Mouse (Mus musculus): Measurements from ENCODE around the gene Aes. TPM values are rescaled to one million over a fixed set of nuclear protein-coding genes. Genes with fewer than 3 reads are reported as not detected.

Gene Aes
- total RNA-seq, 2 experiments from 2014 or later: 238 to 345 TPM

DNA sequence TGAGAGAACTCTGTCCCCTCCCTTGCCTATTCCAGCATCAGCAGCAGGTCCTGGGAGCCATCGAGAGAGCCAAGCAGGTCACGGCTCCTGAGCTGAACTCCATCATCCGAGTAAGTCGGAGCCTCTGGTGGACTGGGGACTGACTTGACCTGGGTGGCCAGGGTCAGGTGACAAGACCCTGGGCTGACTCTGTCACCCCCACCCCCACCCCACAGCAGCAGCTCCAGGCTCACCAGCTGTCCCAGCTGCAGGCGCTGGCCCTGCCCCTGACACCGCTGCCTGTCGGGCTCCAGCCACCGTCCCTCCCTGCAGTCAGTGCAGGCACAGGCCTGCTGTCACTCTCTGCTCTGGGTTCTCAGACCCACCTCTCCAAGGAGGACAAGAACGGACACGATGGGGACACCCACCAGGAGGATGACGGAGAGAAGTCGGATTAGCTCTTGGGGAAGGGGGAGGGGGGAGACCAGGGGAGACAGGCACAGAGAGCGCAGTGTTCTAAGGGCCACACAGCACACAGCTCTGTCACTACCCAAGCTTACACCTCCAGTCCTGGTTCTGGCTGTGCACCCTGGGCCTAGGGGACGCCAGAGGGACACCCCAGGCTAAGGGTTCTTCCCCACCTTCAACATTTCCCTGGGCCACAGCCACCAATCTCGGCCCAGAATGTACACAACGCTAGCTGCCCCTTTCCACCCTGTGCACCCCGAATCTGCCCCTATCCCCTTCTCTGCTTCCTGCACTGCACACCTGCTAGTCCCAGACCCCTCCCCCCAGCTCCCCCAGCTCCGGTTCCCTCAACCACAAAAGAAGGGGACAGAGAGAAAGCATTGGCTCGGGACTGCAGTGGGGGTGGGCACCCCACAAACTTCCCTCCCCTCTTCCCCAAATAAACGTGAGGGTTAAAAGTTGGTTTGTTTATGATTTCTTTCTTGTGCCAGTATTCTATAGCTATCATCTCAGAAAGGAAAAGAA is 6.3 kb downstream of the Aes start:
- ATAC-seq (ENCODE audit: poor library complexity, severe bottlenecking): no peak

DNA sequence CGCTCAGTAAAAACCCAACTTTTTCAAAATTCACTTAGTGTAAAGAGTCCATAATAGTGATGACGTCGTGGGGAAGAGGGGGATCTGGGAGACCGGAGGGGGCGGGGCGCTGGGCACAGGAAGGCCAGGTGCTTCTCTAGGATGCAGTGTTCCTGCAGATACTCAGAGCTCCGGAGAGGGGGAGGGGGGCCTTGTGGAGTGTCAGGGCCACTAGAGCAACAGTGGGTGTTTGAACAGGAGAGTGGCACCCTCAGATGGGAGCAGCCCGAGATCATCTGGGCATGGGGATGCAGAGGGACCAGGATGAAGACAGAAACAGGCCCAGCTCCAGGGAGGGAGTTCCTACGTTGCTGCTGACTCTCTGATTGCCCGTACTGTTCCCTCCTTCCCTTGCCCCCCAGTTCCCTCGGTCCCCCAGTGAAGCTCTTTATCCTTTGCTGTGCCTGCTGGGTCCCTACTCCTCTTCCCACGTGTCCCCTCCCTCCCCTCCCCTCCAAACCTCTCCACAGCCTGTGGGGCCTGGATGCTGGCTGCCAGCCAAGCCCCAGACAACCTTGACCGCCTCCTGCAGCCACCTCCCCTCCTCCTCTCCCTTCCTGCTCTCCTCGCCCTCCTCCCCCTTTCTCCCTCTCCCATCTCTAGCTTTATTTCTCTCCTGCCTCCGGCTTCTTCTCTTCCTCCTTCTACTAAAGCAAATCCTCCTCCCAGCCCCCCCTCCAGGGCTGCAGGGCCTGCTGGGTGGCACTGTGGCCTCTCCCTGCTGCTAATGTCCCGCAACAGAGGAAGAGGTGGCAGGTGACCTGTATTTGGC is 9.3 kb downstream of the Aes start:
- no peak for ATAC-seq (ENCODE audit: poor library complexity, severe bottlenecking)

DNA sequence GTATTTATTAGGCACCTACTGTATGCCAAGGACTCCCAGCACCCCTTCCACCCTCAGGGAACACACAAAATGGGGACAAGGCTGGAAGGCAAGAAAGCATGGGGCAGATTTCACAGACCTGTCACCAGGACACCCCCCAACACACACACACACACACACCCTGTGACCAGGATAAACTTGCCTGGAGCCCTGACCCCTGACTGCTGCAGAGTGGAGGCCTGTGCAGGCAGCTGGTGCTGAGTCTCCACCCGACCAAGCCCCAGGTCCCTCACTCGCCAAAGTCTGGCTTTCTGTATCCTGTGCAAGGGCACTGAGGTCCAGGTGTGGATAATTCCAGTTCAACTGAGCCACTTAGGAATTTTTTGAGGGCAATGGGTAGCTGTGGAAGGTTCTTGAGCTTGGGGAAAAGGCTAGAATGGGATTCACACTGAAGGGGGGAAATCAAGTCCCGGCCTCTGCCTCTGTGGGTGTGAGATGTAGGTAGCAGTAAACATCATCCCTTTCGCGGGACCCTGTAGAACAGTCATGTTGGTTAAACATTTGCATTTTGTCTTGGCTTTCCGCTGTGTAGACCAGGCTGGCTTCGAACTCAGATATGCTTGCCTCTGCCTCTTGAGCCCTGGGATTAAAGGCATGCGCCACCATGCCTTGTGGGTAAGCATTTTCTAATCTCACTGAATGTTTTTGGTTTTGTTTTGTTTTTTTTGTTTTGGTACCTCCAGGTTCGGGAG is 10.4 kb downstream of the Aes start:
- ATAC-seq (ENCODE audit: poor library complexity, severe bottlenecking): no peak

DNA sequence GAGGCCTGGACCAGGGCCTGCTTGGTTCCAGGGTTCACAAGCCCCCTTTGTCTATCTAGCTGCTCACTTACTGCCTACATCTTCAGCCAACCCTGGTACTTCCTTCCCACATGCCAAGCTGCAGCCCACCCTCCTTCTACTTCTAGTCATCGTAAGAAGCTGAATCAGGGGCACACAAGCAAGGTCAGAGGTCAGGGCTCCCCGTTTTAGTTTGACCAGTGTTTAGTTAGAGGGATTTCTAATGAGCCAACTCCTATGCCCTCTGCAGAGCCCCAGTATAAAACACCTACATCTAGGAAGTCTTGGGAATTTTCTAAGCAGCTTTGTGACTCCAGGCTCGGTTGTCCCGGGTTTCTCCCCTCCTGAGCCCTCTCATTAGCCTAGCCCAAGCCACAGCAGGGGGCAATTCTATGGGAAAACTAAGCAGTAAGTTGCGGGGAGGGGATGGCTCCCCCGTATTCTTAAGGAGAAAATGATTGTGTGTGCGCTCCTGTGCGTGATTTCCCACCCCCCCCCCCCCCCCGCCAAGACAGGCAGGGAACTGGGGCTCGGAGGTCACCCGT is 11.0 kb downstream of the Aes start:
- no peak for ATAC-seq (ENCODE audit: poor library complexity, severe bottlenecking)

DNA sequence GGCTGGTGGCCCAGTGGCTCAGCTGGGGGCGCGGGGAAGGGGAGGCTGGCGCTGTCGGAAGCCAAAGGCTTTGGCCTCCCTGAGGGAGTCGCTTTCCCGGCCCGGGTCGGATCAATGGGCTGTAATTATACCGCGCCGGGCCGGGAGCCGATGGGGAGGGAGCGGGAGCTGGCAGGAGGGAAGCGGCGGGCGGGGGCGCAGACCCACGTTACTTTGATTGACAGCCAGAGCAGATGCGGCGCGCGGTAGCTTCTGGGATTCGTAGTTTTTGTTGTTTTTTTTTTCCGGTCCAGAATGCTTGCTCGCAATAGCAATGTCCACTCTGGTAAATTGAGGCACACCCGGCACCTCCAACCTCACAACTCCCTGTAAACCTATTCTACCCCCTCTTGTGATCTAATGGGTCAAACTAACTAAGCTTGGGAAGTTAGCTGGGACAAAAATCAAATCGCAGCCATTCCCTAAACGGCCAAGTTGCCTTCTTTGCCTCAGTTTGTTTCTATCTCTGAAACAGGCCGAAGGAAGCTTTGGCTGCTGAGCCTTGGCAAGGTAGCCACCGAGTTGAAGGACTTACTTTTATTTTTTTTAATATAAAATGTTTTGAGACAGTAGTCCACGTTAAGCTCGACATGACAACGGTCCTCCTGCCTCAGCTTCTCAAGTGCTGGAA is 11.7 kb downstream of the Aes start:
- ATAC-seq (ENCODE audit: poor library complexity, severe bottlenecking): peak; percentile 66

DNA sequence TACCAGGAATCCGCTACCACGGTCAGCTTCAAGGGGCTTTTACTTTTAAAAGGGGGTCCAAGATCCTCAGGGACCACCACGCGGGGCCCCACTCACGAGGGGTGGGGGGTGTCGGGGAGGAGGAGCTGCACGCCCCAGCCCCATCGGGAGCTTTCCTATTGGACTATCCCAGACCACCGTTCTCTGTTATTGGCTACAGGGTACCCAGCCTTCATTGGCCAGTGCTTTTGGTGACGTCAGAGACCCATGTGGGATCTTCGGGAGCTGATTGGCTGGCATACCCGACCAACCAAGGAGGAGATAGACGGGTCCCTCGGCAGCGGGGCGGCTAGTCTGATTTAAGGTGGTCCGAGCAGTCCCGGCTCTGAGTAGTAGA is 12.2 kb downstream of the Aes start:
- peak; percentile 85 for ATAC-seq (ENCODE audit: poor library complexity, severe bottlenecking)

DNA sequence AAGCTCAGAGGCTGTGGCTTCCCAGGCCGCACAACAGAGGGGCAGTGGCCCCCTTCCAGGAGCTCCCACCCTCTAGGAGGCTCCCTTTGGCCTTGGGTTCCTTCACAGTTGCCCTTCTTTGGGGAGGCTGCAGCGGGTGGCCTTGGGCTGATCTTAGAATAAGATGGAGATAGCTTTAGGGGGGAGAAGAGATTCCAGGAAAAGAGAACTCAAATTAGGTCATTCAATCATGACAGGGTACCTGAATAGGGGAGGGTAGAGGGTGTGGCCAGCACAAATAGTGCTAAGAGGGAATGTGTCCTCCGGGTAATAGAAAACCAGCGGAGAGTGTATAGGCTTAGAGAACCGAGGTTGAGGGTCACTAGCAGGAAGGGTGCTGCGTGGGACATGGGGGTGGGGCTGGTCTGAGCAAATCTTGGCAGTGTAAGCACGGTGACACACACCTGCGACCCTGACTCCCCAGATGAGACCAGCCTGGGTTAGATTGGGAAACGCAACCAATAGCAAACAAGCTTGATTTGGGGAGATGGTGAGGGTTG is 12.9 kb downstream of the Aes start:
- ATAC-seq (ENCODE audit: poor library complexity, severe bottlenecking): no peak

DNA sequence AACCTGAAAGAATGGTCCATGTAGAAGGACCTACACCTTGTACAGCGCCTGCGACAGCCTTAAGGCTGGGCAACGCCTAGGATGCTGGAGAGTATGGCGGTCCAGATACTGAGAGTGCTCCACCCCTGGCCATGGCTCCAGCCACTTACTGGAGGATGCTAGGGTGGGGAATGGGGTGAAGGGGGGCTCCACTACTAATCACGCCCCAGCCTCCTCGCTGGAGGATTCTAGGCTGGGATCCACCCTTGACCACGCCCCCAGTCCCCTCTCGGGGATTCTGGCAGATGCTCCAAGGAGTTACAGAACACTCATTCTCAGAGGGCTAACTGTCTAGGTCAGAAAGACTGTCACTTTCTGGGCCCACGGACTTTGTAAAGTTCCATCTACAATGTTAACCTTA is 13.7 kb downstream of the Aes start:
- ATAC-seq (ENCODE audit: poor library complexity, severe bottlenecking): no peak

DNA sequence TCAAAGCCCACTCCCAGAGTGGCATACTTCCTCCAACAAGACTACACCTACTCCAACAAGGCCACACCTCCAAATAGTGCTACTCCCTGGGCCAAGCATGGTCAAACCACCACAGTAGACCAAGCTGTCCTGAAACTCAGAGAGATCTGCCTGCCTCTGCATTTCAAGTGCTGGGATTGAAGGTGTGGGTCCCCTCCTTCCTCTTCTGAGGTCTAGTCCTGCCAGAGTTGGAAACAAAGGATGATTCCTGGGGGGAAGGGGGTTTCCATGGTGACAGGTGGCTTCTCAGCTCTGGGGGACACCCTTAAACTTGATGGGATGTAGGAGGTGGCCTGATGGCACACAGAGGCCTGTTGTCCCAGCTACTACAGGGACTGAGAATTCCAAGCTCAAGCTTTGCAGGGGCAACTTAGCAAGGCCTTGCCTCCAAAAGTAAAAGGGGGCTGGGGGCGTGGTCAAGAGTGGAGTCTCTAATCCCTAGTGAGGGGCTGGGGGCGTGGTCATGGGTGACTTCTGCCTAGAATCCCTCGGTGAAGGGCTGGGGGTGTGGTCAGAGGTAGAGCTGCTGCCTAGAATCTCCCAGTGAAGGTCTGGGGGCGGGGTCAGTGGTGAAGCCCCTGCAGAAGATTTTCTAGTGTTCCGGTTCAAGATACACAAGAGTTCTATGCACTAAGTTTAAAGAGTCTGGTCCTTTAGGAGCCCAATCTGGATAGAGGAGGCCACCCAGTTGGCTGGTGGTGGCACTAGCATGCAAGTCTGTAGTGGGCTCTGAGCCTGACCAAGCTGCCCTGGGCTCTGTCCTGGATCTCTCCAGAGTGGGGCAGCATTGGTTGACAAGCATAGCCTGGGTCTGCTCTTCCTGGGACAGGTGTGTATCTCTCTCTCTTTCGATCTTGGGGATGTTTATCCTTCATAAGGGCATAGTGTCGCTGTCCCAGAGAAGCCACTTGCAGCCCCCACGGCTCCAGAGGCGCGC is 15.1 kb downstream of the Aes start, which contains the start of gene Tle2:
Tle2 (plus strand) TSS at position 481 of the 976 bp plus-strand sequence.
- no peak for ATAC-seq (ENCODE audit: poor library complexity, severe bottlenecking)

DNA sequence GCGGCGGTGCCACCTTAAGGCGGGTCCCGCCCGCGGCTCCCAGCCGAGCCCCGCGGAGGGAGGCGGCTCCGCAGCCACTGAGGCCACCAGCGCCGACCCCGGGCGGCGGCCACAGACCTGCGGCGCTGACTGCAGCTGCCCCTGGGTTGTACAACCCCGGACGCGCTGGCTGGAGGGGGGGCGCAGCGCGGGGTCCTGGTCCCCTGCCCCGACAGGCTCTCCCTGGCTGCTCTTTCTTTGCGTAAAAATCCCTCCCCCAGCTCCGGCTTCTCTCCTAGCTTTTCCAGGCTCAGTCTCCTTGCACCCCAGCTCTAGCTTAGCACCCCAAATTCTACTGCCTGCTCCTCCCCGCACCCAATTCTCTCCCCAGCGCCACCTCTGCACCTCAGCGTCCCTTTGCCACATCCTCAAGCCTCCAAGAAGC is 15.9 kb downstream of the Aes start:
- ATAC-seq (ENCODE audit: poor library complexity, severe bottlenecking): no peak

DNA sequence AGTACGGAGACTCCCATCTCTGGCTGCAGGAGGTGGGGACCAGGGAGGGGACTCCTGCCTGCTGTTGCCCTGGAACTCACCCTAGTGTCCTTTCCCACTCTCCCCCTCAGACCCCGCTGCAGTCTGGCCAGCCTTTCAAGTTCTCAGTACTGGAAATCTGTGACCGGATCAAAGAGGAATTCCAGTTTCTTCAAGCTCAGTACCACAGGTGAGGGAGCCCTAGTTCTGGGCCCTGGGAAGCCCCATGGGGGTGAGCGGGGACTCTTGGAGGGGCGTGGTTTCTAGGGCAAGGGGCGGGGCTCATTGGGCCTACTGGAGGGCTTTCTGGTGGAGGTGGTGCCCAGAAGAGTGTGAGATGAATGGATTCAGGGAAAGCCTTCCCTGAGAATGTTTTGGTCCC is 16.4 kb downstream of the Aes start:
- ATAC-seq (ENCODE audit: poor library complexity, severe bottlenecking): no peak

DNA sequence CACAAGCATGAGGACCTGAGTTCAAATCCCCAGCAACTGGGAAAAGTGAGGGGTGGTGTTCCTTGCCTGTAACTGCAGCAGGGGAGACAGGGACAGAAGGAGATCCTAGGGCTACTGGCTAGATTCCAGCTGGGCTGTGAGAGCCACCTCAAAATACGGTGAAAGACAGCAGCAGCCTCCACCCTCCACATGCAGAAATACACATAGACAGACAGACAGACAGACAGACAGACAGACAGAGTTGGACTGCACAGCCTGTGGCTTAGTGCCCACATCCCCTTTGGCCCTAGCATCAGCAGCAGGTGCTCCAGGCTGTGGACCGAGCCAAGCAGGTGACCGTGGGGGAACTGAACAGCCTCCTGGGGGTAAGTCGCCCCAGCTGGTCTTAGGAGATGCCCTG is 20.7 kb downstream of the Aes start:
- ATAC-seq (ENCODE audit: poor library complexity, severe bottlenecking): no peak

DNA sequence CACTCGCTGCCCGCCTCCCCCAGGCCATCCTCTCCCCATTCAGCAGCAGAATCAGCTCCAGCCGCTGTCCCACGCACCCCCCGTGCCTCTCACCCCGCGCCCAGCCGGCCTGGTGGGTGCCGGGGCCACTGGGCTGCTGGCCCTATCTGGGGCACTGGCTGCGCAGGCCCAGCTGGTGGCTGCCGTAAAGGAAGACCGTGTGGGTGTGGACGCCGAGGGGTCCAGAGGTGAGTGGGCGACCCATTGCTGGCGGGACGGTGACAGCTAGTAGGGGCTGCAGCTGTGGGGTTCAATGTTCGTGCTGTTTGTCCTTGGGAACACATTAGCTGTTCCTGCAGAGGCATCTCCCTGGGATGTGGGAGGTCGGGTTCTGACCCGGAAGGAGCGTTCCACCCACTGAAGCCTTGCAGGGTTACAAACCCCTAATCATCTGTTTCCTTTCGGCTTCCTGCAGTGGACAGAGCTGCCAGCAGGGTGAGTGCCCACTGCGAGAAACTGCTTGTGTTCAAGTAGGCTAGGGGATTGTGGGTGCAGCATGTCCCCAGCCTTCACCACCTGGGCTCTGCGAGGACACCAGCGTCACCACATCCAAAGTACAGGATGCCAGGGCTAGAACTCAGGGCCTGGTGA is 21.3 kb downstream of the Aes start:
- peak; percentile 80 for ATAC-seq (ENCODE audit: poor library complexity, severe bottlenecking)

DNA sequence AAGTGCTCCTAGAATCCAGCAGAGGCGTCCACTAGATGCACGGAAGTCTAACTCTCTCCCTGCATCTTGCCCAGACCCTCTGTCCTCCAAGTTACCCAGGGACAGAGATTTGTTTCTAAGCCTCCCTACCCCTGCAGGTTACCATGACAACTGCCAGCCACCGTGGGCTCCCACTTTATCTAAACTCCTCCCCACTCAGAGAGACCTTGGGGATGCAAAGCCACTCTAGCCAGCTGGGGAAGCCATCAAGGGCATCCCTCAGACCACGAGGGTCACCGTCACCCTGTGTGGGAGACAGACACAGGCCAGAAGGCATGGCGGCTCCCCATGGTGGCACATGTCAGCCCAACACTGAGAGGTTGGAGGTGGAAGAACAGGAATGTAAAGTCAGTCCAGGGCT is 24.1 kb downstream of the Aes start:
- ATAC-seq (ENCODE audit: poor library complexity, severe bottlenecking): no peak

DNA sequence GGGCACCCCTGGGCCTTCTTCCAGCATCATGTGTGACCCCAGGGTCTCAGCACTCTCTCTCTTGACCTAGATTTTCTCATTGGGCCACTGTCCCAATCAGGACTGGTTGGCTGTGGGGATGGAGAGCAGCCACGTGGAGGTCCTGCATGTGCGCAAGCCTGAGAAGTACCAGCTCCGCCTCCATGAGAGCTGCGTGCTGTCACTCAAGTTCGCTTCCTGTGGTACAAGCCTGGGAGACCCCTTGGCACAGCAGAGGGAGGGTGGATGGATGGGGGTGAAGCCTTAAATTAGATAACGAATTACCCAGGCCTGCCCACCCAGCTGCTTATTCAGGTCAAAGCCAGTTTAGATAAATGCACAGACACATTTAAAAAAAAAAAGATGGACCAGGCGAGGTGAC is 29.5 kb downstream of the Aes start:
- no peak for ATAC-seq (ENCODE audit: poor library complexity, severe bottlenecking)

DNA sequence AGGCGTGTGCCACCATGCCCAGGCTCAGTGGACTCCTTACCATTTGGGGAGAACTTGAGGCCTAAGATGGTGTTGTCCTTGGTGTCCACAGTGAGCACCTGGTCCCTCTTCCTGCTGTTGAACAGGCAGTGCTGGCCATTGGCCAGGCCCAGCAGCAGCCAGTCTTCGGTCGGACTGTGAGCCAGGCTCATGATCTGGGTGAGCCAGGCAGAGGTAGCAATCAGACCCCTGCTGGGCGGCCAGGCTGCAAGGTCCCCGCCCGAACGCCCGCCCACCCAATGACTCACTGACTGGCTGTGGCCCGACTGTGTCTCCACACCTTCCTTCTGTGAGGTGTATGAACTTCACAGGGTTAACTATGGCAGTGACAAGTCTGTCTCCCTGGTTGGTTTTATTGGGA is 32.6 kb downstream of the Aes start:
- no peak for ATAC-seq (ENCODE audit: poor library complexity, severe bottlenecking)

DNA sequence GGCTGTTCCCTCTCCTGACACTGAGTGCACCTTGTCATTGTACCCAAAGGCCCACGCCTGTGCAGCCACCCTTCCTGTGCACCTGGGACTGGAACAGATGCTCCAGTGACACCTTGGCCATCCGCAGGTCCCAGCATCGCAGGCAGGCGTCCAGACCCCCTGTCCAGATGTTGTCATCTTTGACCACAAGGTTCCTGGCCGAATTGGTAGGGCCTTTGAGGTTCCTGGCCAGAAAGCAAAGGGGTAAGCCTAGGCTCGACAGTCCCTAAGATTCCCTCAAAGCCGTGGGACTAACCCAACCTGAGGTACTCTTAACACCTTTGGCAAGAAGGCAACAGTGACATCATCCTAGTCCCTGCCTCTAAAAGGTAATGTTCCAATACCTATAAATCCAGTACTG is 33.3 kb downstream of the Aes start:
- ATAC-seq (ENCODE audit: poor library complexity, severe bottlenecking): no peak

DNA sequence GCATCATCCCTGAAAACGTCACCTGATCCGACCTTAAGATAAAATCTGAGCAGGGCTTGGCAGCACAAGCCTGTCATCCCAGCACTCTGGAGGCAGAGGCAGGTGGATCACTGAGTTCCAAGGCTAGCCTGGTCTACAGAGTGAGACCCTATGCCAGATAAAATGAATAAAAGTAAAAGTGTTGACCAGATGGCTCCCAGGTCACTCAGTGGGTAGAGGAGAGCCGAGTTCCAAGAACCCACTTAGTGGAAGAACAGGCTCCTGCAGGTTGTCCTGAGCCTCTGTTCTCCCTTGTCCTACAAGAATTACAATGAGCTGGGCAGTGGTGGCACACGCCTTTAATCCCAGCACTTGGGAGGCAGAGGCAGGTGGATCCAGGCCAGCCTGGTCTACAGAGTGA is 33.9 kb downstream of the Aes start:
- ATAC-seq (ENCODE audit: poor library complexity, severe bottlenecking): no peak
